Mouse (Mus musculus): ENCODE measurements around the gene Fgf22.

DNA sequence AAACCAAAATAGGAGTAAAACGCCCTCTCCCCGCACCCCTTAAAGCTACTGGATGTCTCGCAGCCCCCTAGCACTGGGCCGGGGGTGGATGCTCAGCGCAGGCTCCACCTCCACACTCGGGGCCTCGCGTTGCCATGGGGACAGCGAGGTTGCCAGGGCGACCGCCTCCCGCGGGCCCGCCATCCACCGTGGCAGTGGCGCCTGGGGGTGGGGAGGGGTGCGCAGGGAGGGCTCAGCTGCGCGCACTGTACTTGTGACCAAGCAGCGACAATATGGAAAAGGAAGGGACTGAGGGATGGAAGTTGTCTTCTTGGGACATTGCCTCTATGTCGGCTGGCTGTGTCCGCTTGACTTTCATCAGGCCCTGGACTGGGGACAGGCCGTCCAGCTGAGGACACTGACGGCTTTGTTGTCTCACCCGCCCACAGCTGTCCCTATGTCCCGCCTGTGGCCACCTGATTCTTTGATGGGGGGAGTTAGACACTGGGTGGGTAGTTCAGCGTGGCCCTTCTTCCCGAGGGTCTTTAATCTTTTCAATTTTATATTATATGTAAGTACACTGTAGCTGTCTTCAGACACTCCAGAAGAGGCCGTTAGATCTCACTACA, 48.9 kb downstream of the Fgf22 start:
- TF ChIP-seq NANOG (IDR thresholded peaks at IDR 0.05; ENCODE audit: borderline replicate concordance, low read length) (no peak), CTCF (conservative IDR thresholded peaks at IDR 0.05; ENCODE audit: low read length) (no peak)
